Mouse (Mus musculus): Measurements from ENCODE around the gene Spats2.
"Not testable (repeated sequence)": the region's sequence is repeated elsewhere in the genome, so short reads cannot be mapped to it uniquely, and the experiment has no call there.

Spats2 gene

DNA sequence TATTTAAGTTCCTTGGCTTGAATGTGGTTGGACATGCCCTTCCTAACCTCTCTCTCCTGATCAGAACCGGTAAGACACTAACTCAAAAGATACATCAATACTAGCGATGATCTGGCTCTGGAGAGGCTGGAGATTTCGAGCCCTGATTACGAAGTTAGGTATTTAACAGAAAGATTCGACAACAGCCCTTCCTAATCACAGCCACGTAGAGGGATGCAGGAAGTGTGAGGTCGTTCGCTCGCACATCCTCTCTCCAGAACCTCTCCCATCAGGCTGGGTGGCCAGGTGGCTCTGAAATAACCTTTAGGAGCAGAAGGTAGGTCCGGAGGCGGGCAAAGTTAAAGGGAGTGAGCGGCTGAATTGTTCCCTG is at the start of gene Spats2:
Gene Spats2 (plus strand): TSS at position 206 of the 370 bp plus-strand sequence.
- no peak for DNase-seq

DNA sequence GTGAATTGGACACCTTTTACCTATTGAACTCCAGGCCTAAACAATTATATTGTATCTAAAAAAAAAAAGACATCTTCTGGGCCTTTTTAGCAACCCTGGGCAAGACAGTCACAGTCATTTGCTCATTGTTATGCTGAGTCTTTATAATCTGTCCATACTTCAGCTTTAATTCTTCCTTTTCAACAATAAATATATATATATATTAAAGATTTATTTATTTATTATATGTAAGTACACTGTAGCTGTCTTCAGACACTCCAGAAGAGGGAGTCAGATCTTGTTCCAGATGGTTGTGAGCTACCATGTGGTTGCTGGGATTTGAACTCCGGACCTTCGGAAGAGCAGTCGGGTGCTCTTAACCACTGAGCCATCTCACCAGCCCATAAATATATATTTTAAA is 49.7 kb upstream of the Spats2 start:
- not testable (repeated sequence) for DNase-seq

DNA sequence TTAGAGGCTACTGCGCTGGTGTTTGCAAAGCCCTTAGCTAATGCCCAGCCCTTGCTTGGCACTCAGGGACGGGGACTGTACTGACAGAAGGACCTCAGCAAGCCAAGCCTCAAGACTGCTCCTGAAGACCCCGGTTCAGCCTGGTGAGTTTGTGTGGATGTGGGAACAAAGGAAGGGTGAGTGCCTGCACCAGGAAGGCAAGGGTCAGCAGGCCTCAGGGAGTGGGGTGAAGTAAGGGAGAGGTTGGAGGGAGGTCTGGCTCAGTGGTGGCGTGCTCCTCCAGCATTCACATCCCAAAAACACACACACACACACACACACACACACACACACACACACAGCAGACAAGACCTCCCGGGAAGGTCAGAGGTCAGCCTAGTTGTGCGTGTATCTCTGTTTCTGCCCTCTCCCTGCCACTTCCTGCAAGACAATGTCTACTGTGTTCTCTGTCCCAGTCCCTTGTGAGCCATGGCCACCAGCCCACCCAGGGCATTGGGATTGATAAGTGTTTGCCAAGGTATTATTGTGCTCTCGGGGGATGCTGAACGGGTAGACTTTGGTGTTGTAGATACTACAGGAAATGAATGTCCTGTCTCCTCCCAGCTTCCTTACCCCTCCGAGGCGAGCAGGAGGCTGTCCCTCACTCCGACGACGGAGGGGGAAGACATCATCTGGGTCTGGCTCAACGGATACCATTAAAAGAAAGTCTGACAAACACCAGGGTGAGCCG is 47.4 kb upstream of the Spats2 start:
- DNase-seq, result no peak

GRCm38 (mm10) chr15:99079804-99080203 is 45.9 kb upstream of the Spats2 start:
- no peak for DNase-seq

- no peak for DNase-seq
Measured at GRCm38 (mm10) chr15:99082322-99082721, 43.4 kb upstream of the Spats2 start.

DNA sequence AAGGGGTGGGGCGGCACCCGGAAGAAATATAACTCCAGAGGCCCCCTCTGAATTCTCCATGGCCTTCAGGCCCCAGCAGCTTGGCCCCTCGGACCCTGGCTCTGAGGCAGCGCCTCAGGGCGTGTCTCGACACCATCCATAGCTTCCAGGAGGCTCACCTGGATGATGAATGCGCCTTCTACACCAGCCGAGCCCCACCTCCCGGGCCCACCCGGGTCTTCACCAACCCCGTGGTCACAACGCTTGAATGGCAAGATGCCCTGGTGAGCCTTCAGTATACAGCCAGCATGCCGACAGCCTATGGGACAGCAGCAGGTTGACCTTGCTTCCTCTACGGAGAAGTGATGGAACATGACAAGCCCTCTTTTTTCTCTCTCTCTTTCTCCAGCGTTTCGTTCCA is 42.9 kb upstream of the Spats2 start:
- DNase-seq, result no peak

DNA sequence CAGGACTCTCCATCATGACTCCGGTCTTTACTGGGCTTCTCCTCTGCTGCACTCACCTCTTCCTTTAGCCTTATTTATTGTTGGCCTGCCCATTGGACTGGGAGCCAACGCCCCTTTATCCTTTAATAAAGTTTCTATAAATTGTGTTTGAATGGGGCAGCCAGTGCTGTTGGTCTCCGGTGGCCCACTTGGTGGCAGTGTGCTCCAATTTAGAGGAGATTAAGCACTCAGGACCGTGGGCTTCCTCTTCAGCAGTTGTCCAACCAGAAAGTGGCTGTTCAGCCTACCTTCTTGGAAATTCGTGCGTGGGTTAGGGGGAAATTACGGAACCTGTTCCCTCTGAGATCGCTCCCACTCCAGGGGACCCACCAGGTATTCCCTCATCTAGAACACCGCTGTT is 42.5 kb upstream of the Spats2 start:
- DNase-seq, result no peak

- DNase-seq, result no peak
Measured at GRCm38 (mm10) chr15:99083867-99084557, 41.7 kb upstream of the Spats2 start.

DNA sequence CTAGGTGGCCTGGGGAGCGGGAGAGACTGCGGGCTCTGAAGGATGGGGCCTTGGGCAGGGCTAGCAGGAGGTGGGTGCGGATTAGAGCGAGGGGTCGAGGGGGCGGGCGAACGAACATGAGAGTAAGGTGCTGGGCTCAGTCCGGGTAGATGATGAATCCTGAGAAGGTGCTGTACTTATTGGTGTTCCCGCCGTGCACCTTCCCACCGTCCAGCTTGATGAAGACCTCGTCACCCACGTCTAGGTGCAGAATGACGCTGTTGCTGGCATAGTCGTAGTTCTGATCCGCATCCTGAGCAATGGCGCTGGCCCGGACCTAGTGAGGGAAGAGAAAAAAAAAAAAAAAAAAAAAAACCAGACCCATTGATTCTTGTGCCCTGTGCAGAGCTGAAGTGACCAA is 41.1 kb upstream of the Spats2 start:
- no peak for DNase-seq

DNA sequence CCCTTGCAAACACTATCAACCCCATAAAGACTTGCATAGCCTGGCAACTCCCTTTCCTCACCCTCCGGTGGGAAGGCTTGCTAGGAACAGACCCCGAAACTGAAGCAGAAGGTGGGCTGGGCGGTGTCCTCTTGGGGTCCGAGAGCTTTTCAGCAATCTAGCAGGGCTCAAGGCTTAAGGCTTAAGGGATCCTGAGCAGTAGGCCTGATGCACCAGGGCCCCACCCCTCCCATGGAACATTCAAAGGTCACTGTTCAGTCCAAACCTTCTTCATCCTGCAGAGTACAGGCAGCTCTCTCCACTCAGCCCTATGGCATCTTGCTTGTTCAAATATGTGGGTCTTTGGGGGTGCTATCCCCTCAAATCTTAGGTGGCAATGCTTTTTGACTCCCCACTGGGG is 39.7 kb upstream of the Spats2 start:
- DNase-seq, result no peak

DNA sequence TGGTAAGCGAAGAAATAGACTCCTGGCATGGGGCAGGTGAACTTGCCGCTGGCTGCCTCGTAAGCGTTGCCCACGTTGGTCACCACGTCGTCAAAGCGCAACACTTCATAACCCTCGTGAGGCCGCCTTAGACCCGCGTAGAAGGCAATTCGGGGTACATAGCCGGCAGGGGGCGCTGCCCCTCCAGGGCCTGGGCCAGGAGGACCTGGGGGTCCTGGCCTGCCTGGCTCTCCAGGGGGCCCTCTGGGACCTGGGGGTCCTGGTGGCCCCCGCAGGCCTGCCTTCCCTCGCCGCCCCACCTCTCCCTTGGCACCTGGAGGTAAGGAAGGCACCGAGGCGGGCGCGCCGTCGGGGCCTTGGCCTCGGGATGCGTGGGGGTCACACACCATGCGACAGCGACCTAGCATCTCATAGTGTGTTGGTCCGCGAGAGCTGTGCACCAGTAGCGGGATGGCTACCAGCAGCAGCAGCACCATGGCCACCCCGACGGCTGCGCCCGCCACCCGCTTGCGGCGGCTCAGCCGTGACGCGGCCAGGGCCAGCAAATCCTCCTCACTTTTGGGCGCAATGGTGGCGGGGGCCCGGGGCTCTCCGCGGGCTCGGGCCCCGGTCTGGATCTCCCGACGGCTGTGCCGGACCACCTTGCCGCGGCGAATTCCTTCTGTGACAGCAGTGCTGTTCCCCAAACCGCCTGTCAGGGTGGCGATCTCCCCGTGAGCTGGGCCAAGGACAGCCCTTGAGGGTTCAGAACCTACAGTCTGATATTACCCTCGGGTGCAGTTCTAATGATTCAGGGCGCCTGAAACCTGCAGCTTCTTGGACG is 38.3 kb upstream of the Spats2 start, which contains the start of gene C1ql4:
Gene C1ql4 (minus strand): TSS at position 565 of the 823 bp plus-strand sequence.
- no peak for DNase-seq

GRCm38 (mm10) chr15:99088292-99088691 is 37.4 kb upstream of the Spats2 start:
- peak; percentile 59 for DNase-seq

- DNase-seq, result no peak
Measured at GRCm38 (mm10) chr15:99089069-99089468, 36.6 kb upstream of the Spats2 start.

DNA sequence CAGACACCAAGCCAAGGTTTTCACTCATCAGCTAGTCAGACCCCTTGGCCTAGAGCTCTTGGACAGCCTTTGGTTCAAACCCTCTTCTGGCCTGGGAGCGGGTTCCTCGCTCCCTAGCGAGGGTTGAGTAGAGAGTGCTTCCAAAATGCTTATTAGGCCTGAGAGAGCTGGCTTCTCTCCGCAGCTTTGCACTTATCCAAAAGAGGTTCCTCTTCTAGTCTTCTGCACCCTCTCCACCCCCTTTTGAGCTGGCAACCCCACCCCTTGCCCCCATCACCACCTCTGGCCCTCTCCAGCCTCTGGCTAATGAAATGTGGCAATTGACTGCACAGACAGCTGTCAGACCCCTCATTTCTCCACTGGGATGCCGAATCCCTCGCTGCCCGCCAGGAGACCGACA is 32.8 kb upstream of the Spats2 start, which contains the start of gene Dnajc22:
Gene Dnajc22 (plus strand): TSS at position 301 of the 400 bp plus-strand sequence.
- no peak for DNase-seq

DNA sequence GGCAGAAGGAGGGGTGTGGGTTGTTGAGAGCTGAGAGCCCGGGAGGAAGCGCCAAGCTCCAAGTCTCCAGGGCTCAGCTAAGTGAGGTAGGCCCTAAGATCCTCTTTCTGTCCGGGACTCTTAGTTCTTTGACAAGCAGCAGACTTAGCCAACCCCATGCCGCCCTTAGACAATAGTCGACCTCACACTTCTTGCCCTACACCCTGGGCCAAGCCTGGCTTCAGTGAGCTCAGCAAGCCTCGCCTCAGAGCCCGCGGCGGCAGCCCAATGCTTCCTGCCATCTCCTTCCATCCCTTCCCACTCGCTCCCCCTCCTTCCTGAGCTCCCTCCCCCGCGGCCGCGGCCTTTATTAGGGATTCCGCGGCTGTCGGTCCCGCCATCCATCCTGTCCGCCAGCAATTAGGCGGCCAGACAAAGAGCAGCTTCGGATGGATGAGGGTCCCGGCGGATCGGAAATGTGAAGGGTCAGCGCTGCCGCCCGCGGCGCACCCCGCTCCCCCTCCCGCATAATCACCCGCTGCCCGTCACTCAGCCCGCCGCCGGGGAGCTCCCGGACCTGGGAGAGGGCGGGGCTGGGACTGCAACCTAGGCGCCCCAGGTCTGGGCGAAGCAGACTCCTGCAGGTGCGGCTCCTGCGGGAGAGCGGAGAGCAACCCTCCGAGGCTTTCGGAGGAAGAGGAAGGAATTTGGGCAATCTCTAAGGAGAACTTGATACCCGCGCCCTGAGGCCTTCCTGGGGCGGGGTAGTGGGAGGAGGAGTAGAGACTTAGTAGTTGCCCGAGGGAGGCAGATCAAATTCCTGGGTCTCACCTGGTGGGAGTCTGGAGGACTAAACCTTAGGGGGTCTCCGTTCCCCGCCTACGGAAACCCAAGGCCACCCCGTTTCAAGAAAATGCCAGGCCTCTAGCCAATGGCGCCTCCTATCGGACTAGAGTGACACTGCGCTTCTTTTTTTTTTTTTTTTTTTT is 32.1 kb upstream of the Spats2 start:
- DNase-seq, result peak; percentile 56

DNA sequence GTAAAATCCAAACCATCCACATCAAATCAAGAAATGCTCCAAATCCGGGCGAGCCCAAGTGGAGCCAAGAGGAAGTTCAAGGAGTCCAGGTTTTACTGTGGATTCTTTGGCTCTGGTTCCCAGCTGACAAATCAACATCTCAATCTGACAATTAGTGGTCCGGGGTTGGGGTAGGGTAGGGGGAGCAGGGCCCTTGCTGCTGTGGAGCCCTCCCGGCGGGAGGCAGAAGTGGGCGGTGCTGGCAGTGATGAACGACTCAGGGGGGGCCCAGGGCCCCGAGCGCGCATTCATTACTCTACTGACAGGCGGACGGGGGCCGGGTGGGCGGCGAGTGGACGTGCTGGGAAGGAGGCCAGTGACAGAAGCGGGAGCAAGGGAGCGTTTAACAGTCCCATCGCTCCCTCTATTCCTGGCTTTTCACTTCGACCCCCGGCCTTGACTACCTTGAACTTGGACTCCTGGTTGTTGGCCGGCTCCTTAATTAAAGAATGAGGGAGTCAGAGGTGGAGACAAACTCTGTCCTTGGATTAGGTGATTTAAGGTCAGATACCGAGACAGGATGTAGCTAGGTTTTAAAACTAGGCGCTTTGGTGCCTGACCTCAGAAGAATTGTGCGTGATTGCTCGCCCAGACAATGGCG is 31.0 kb upstream of the Spats2 start:
- no peak for DNase-seq

GRCm38 (mm10) chr15:99095356-99095755 is 30.4 kb upstream of the Spats2 start:
- no peak for DNase-seq

DNA sequence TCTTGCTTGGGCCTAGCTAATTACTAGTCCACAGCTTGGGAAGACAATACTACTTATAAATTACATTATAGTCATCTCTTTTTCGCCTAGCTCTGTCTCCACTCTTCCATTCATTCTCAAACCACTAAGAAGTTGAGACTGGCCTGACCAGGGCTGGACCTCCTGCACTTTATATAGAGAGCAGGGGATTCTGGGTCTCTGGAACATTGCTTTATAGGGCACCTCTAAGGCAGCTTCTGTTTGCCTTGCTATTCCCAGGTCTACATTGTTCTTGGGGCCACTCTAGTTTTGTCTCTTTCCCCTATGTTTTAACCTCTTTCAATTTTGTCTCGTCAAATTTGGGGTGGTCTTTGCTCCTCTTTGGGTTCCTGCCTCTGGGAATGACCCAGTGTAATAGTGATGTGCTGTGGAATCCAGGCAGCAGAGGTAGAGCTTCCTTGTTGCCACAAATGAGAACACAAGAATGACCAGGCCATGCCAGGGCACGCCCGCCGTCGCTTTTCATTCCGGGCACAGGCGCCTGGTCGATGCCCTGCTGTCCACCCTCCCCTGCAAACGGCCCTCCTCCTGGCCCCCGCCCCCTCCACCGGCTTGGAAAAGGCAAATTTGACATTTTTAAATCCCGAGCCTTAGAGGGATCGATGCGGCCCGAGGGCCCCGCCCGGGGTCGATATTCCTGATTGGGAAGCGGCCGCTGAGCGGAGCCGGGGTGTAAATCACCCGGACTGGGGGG is 29.5 kb upstream of the Spats2 start:
- DNase-seq, result no peak

- DNase-seq, result no peak
Measured at GRCm38 (mm10) chr15:99096831-99097500, 28.8 kb upstream of the Spats2 start.

DNA sequence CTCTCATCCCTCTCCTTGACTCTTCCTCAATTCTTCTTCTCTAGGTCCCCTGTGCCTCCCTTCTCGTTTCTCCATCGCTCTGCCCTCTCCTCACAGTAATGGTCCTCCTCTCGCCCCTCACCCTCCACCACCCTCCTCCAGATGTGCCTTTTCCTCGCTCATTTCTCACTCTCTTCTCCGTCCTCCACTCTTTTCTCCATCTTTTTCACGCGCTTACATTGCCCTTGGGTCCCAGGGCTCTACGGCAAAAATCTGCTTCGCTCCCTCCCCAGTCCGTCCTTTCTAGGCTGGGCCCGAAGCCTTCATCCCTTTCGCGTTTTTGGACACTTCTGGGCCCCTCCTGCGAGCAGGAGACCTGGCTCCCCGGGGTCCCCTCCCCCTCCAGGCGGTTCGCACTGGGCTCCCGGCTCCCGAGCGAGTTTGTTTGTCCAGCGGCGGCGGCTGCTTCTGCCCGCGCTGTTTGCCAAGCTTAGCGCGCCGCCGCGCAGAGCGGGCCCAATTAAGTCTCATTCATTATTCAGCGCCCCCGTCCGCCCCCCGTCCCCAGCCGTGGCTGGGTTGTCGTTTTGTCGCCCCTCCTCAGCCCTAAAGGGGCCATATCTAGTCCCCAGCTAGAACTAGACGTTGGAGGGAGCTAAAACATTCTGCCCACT is 27.8 kb upstream of the Spats2 start:
- DNase-seq, result no peak

Measured in cerebellum, adult 9-11 months (tissue).